Mouse (Mus musculus) heart, postnatal 0 days (tissue): Measurements from ENCODE around the gene Zmiz1.

Experiments used
- CTCF ChIP-seq: IDR thresholded peaks from 2 replicates; pipeline ENCODE4 v1.5.1; 2016; ENCODE audit warnings: antibody characterized with exemption, control low read depth, low read depth
- EP300 ChIP-seq: IDR thresholded peaks from 2 replicates; pipeline ENCODE4 v1.6.1; 2016; ENCODE audit warnings: antibody characterized with exemption, low read depth

GRCm38 (mm10) chr14:25543098-25543497 lies 84.1 kb downstream of the Zmiz1 start:
- TF ChIP-seq EP300 (no peak), CTCF (no peak)
